Mouse (Mus musculus) left cerebral cortex, postnatal 25 days (tissue): ENCODE results near the gene Naglu. TPM values are rescaled to one million over a fixed set of nuclear protein-coding genes. Genes with fewer than 3 reads are reported as not detected.
A peak's percentile ranks its signal among the peaks of the same experiment; 100 is the strongest.

Experiments
- DNase-seq, 2 experiments: peaks; one replicate each; pipeline ENCODE4 v3.0.0; 2022; ENCODE audit warnings: low spot score in 2 of 2, mixed read lengths in 1 of 2
- intact Hi-C: fragments of 180-260 bp; cut with DNase I; formaldehyde crosslinking; loops from one replicate; pipeline ENCODE4 v1.15.1; 2025
- total RNA-seq, 2 experiments: library from RNA; stranded (reverse); gene quantifications; 2 replicates each; pipeline ENCODE4 v1.2.3; 2021

Naglu gene
- total RNA-seq, 2 experiments from 2014 or later: 7.6 to 8.3 TPM

DNA sequence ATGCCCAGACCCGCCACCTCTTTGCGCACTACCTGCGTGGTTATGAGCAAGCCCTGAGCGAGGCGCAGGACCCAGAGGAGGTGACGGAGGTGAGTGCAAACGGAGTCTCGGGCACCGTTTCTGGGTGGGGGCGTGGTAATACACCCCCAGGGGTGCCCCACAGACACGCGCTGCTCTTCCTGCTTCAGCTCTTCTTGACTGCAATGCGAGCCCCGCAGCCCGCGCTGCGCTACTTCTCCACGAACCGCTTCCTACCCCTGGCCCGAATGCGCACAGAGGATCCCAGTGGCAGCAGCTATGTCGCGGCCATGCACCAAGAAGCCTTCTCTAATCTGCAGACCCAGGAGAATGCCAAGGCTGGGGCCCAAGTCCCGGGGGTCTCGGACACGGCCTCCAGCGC is 9.9 kb downstream of the Naglu start:
- intact Hi-C loops: no loop called here
- no peak for DNase-seq

GRCm38 (mm10) chr11:101080421-101080820 is 10.6 kb downstream of the Naglu start:
- intact Hi-C loops: no loop called here
- DNase-seq: no peak

DNA sequence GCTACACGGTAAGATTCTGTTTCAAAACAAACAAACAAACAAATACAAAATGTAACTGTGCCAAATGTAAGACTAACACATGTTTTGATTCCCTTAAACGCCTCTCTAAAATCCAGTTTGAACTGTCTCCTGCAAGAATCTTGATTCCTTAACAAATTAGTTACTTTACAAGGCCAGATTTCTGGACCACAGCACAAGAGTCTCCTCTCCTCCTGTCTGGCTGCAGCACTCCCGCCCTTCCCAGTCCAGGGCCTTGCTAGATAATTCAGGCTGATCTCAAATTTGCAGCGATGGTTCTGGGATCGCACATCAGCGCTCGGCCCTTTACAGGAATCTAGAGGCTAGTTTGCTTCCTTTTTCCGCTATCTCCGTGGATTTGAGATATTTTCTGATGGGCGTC is 11.8 kb downstream of the Naglu start:
- DNase-seq: no peak
- intact Hi-C loops: loop anchor here (2.0 kb wide), 1 partner anchor 95 kb away; no protein-coding TSS in a partner anchor

DNA sequence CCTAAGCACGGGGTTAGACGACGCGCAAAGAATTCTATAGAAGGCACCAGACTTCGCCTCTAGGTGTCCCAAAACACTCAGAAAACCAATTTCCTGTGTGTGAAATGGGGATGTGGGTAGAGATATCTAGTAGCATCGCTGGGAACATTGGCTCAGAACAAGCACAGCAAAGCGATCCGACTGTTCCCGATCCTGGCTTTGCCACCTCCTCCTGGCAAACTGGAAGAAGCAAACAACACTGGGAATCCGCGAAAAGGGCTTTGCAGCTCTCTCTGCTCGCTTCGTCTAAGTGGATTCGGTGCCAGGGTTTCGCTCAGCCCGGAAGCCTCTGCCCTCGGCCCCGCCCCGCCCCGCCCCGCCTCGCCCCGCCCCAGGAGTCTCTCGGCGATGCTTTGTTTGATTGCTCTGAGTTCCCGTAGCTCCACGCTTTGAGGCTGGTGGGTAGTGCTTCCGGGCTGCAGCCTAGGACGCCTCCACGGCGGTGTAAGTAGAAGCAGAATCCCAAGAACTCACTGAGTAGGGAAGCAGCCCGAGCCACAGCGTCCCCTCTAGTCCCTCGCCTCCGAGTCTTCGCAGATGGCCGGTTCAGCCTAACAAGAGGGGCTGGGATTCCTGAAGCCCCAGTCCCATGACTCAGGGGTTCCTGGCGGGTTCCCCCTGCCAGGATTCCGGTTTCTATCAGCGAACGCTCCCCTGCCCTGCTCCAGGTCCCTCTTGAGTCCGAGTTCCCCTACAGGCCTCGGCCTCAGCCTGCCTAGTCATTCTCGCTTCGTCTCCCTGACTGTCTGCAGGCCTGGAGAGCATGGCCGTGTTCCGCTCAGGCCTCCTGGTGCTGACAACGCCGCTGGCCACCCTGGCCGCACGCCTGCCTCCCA is 12.6 kb downstream of the Naglu start, which contains the start of gene Coasy:
TSS of gene Coasy (plus strand) at position 358 of the 875 bp plus-strand sequence.
- peak; percentile 91 to 96 for DNase-seq
- intact Hi-C loops: loop anchor here (2.0 kb wide), 1 partner anchor 94 kb away; no protein-coding TSS in a partner anchor

DNA sequence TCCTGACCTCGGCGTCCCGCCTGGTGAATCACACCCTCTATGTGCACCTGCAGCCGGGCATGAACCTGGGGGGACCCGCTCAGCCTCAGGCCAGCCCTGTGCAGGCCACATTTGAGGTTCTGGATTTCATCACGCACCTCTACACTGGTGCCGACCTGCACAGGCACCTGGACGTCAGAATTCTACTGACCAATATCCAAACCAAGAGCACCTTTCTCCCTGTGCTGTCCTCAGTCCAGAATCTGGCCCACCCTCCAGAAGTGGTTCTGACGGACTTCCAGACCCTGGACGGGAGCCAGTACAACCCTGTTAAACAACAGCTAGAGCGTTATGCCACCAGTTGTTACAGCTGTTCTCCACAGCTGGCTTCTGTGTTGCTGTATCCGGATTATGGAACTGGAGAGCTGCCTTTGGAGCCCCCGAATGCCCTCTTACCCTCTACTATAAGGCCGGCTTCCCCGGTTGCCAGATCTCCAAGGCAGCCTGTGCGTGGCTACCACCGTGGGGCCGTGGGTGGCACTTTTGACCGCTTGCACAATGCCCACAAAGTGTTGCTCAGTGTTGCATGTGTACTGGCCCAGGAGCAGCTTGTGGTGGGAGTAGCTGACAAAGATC is 13.4 kb downstream of the Naglu start:
- intact Hi-C loops: loop anchor here (2.0 kb wide), 1 partner anchor 94 kb away; no protein-coding TSS in a partner anchor
- DNase-seq: no peak

- DNase-seq: no peak
- intact Hi-C loops: no loop called here
Observed at GRCm38 (mm10) chr11:101084246-101084645, 14.4 kb downstream of the Naglu start.

GRCm38 (mm10) chr11:101084811-101085210 is 15.0 kb downstream of the Naglu start:
- no peak for DNase-seq
- intact Hi-C loops: no loop called here

DNA sequence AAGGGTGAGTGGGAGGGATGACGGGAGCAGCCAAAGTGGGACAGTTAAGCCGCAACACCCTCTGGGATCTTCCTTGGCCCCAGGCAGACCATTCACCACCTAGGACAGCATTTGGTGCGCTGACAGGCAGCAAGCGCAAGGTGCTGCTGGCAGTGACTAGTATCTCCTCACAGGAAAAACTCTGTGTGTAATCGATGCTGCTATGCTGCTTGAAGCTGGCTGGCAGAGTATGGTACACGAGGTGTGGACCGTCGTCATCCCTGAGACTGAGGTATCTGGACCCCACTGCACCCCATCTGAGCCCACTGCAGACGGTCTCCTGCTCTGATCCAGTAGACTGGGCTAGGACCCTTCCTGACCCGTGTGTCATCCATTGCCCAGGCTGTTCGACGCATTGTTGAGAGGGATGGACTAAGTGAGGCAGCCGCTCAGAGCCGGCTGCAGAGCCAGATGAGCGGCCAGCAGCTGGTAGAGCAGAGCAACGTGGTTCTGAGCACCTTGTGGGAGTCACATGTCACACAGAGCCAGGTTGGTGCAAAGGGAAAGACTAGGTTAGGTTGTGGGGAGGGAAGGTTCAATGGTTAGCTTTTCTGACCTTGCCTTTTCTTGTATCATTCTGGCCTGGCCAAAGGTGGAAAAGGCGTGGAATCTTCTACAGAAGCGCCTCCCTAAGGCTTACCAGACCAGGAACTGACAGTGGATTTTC is 16.0 kb downstream of the Naglu start:
- intact Hi-C loops: loop anchor here (2.0 kb wide), 1 partner anchor 33 kb away; the partner anchor contains the start of genes Retreg3 and Tubg1
- no peak for DNase-seq

GRCm38 (mm10) chr11:101086323-101086674 is 16.5 kb downstream of the Naglu start:
- no peak for DNase-seq
- intact Hi-C loops: loop anchor here (2.0 kb wide), 1 partner anchor 33 kb away; the partner anchor contains the start of genes Retreg3 and Tubg1

- DNase-seq: peak; percentile 93 to 97
- intact Hi-C loops: loop anchor here (2.0 kb wide), 1 partner anchor 32 kb away; the partner anchor contains the start of genes Retreg3 and Tubg1
Observed at GRCm38 (mm10) chr11:101086756-101087681, 17.2 kb downstream of the Naglu start, which contains the start of gene Mlx. Gene Mlx (plus strand): TSS chr11:101087277.

GRCm38 (mm10) chr11:101087682-101088055 is 17.9 kb downstream of the Naglu start:
- intact Hi-C loops: loop anchor here (2.0 kb wide), 1 partner anchor 31 kb away; the partner anchor contains the start of genes Retreg3 and Tubg1
- no peak for DNase-seq

GRCm38 (mm10) chr11:101089931-101090330 is 20.1 kb downstream of the Naglu start:
- no peak for DNase-seq
- intact Hi-C loops: loop anchor here (10.0 kb wide), 1 partner anchor 325 kb away; the partner anchor contains the start of gene Aarsd1

DNA sequence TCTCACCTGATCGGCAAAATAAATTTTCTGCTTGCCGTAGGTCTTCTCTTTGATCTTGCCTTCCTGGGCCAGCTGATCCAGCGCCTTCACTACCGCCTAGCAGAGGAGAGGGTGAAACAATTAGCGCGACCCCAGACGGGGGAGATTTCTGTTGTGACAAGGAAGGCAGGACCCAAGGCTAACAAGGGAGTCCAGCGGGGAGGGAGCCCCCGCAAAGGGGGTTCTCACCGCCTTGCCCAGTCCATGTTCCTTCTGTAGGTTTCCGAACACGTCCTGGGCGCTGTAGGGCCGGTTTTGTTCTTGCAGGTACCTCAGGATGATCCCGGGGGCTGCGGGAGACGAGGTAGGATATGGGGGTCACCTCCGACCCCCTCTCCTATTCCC is 25.1 kb downstream of the Naglu start:
- intact Hi-C loops: loop anchor here (2.0 to 10.0 kb wide), 2 partner anchors 82 to 320 kb away; partner anchors contain the start of gene Aarsd1
- no peak for DNase-seq

DNA sequence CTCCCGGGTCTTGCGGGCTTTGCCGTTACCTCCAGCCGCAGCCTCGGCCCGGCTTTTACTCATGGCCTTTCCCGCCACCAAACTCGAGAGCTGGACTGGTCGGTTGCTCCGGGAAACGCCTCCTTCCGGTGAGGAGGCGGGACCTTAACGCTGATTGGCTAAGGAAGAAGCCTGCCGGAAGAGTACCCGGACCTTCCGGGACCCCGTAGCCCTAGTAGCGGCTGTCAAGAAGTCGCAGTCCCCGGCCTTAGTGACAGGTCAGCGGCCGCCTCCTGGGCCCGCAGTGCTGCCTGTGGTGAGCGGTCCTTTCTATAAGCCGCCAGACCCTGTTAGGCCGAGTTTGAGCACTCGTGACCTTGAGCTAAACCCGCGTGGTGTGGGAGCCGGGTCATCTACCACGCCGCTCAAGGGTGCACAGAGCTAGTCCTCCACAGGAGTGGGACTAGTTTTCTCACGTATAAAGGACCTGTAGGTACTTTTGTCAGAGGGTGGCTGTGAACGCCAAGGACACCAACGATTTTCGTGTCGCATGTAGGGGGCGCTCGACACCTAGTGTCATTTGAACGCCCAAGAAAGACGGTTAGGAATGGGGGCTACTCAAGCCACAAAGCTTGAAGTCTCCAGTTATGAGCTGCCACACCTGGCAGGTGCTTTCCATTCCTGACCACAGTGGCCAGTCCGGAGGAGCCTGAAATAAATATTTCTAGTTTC is 25.7 kb downstream of the Naglu start, which contains the start of gene Psmc3ip:
TSS of gene Psmc3ip (minus strand) at position 123 of the 711 bp plus-strand sequence.
- intact Hi-C loops: loop anchor here (2.0 to 10.0 kb wide), 2 partner anchors 81 to 319 kb away; partner anchors contain the start of gene Aarsd1
- peak; percentile 94 to 97 for DNase-seq

GRCm38 (mm10) chr11:101098231-101098630 is 28.4 kb downstream of the Naglu start:
- intact Hi-C loops: loop anchor here (10.0 kb wide), 1 partner anchor 317 kb away; the partner anchor contains the start of gene Aarsd1

DNA sequence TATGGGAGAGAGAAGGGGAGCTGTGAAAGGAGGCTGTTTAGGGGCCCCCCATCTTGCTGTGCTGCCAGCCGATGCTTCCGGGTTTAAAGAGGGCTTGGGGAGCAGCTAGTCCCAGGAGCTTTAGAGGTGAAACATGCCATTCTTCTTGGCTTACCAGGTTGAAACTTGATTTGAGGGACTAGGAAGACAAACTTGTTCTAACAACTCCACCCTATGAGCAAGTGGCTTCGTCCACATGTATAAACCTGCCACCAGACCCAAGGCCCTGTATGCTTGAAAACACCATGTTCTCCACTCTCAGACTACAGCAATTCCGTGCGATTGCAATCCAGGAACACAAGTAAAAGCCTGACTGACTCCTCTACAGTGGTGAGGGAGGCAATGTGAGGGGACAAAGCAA is 33.2 kb downstream of the Naglu start:
- no peak for DNase-seq
- intact Hi-C loops: no loop called here

More at GRCm38 (mm10) chr11:101098231-101098630, 28.4 kb downstream of the Naglu start:
- DNase-seq: no peak

- intact Hi-C loops: no loop called here
- DNase-seq: no peak
Observed at GRCm38 (mm10) chr11:101109351-101109750, 39.5 kb downstream of the Naglu start.

GRCm38 (mm10) chr11:101110708-101111107 is 40.9 kb downstream of the Naglu start:
- DNase-seq: no peak
- intact Hi-C loops: no loop called here
